Mouse (Mus musculus): ENCODE measurements around the gene Nrip1. TPM values are rescaled to one million over a fixed set of nuclear protein-coding genes. Genes with fewer than 3 reads are reported as not detected.

Nrip1 gene
- 37.9 to 47.7 TPM (median 43.7 TPM) in 4 replicates for total RNA-seq (2023)

GRCm38 (mm10) chr16:76373671-76374091 is at the start of gene Nrip1:
Gene Nrip1 (minus strand): TSS chr16:76373827.

Data from B cell, adult 62 days (primary cell).